Mouse (Mus musculus) retina, adult 2 months (tissue): Measurements from ENCODE around the gene Trim39.
"Not testable (repeated sequence)": the region's sequence is repeated elsewhere in the genome, so short reads cannot be mapped to it uniquely, and the experiment has no call there.

Experiments
- DNase-seq: peaks from one replicate; pipeline ENCODE4 v3.0.0-alpha.2; 2012; ENCODE audit warnings: low read depth, low spot score

Trim39 gene

DNA sequence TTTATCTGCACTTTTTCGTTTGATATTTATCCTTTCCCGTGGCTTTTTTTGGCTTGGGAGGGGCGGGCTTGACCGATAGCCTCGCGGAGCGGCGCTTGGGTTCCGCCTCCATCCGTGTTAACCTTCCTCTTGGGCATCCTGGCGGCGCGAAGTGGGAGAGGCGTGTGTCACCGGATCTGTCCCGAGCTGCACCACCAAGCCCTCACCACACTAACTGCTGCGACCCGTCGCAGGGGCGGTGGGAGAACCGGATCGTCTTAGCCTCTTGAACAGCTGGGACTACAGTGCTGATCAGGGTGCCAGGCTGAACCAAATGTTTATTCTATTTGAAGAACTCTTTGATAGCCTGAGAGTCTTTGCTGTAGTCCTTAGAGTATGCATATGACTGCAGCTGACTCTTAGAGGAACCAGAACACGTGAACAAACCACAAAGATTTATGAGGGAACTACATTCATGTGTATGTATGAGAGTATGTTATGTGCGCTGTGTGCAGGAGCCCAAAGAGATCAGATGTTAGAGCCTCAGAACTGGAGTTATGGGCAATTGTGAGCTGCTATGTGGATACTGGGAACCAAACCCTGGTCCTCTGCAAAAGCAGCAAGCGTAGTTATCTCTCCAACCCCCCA, 19.7 kb downstream of the Trim39 start:
- no peak for DNase-seq

GRCm38 (mm10) chr17:36248886-36249285, 23.2 kb downstream of the Trim39 start:
- DNase-seq, result no peak

DNA sequence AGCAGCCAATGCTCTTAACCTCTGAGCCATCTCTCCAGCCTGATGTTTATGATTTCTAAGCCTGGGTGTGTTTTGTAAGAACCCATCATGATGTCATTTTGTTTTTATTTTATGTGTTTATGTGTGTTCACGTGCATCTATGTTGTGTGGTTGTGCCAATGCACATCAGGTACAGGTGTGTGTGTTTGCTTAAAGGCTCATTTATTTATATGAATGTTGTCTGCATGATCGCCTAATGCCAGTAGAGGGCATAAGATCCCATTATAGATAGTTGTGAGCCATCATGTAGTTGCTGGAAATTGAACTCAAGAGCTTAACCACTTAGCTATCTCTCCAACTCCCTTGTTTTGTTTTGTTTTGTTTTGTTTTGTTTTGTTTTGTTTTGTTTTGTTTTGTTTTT, 26.3 kb downstream of the Trim39 start:
- no peak for DNase-seq

DNA sequence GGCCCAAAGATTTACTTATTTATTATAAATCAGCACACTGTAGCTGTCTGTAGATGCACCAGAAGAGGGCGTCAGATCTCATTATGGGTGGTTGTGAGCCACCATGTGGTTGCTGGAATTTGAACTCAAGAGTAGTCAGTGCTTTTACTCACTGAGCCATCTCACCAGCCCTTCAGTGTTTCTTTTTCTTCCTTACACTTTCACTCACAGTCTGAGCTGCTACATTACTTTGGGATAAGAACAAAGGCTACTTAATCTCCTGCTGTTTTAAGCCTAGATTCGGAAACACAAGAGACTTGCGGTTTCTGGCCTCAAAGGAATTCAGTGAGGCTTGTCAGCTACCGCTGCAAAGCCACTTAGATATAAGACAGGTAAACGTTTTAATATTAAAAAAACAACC, 28.0 kb downstream of the Trim39 start:
- no peak for DNase-seq

DNA sequence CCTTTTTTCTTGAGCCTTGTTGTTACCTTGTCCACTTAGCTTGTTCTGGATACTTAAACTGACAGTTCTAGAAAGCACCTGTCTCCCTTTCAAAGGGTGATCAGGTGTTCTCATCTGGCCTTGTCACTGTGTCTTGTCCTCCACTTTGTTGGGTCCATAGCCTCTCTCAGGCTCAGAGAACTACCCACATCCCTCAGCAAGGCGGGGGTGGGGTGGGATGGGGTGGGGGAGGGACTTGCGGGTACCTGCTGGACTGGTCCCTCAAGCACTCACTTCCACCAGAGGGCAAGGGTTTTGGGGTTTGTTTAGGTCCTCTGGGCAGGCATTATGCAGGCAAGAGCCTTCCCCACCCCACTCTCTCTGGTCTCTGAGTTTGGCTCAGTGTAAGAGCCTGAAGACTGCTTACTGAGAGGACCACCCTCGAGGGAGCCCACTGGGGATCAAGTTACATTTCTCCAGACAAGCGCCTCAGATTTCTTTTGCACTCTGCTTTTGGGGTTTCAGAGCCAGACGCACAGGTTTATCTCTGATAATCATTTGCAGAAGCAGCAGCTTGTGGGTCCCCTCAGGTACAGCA, 31.3 kb downstream of the Trim39 start:
- no peak for DNase-seq

DNA sequence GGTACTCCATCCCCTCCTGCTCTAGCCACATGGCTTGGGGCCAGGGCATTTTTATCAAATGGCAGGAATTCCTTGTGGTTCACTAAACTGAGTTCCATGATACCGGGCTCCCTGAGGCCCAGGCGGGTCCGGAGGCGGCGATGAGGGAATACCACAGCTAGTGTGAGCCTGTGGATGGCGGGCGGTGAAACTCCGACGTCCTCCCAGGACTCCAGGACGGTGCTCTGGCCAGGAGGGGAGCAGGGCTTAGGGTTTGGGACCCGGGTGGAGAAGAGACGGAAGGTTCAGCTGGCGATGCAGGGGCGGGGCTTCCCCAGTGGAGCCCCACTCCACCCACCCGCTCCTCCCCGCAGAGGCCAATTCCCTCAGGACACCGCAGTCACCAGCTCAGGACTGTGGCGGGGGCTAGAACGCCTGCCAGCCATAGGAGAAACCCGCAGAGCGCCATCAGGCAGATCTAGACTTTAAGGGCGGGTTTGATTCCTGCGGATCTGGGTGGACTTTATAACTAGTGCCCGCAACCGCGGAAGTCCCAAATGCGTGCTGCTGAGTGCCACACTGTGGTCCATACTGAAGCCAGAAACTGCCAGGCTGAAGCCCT, 34.6 kb downstream of the Trim39 start:
- DNase-seq, result no peak

GRCm38 (mm10) chr17:36235300-36235699, 36.7 kb downstream of the Trim39 start:
- DNase-seq, result not testable (repeated sequence)

- DNase-seq, result no peak
These were observed 38.5 kb downstream of the Trim39 start for GRCm38 (mm10) chr17:36233572-36233971.

GRCm38 (mm10) chr17:36231318-36231717, 40.7 kb downstream of the Trim39 start:
- DNase-seq, result peak; percentile 79

DNA sequence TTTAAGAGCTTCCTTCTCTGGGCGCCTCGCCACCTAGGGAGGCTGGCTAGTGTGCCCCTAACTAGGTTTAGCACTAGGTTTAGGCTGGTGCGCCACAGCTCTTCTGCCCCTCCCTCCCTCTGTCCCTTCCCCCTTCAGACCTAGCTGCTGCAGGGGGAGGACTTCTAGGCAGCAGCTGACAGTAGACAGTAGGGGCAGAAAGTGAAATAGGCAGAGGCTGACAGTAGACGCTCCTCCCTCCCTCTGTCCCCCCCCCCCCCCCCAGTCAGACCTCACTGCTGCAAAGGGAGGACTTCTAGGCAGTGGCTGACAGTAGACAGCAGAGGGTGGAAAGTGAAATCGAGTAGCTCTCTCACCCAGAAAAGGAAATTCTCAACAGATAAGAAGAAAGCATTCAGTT, 43.0 kb downstream of the Trim39 start:
- DNase-seq, result no peak

- no peak for DNase-seq
These were observed 45.1 kb downstream of the Trim39 start for GRCm38 (mm10) chr17:36226921-36227320.

GRCm38 (mm10) chr17:36225231-36225824, 46.7 kb downstream of the Trim39 start:
- DNase-seq, result no peak

DNA sequence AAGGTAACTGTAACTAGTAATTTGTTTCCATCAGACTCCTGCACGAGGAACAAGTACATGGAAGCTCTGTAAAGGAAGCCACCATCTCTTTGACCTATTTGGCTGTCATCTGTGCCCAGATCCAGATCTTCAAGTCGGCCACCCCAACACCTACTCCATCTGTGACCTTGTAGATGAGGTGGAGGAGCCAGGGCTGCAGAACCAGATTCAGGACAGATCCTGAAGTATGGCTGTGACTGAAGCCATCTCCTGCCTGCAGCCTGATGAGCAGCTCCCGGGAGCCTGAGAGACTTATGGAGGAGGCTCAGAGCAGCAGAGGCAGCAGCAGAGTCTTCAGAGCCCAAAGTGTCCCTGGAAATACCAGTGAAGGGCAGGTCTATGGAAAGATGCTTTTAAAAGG, 47.6 kb downstream of the Trim39 start:
- DNase-seq, result no peak

- DNase-seq, result no peak
These were observed 53.4 kb downstream of the Trim39 start for GRCm38 (mm10) chr17:36218594-36219155.

- DNase-seq, result no peak
These were observed 56.5 kb downstream of the Trim39 start for GRCm38 (mm10) chr17:36215586-36215985.
